Mouse (Mus musculus) stomach, adult 2 months (tissue): Measurements from ENCODE around the gene Gm49342. TPM values are rescaled to one million over a fixed set of nuclear protein-coding genes. Genes with fewer than 3 reads are reported as not detected.

Experiments used
- polyA plus RNA-seq: library from polyadenylated mRNA; depleted of rRNA; stranded (reverse); fragments of >200 nt; gene quantifications from 2 replicates; pipeline ENCODE4 v1.2.3, GENCODE M21; 2012; rRNA removed

The Gm49342 gene
- not detected in 2 replicates for polyA plus RNA-seq

GRCm38 (mm10) chr14:50943932-50944667 lies at the start of gene Gm49342:
Gm49342 (plus strand) TSS chr14:50944517.

GRCm38 (mm10) chr14:50897374-50897765 lies 46.9 kb upstream of the Gm49342 start, which contains the start of gene Klhl33:
Klhl33 (minus strand) TSS chr14:50897507.

GRCm38 (mm10) chr14:50924281-50925064 lies 19.8 kb upstream of the Gm49342 start, which contains the start of the genes Osgep and Apex1:
Osgep (minus strand) TSS chr14:50924893.
Apex1 (plus strand) TSS chr14:50924968.

GRCm38 (mm10) chr14:50930754-50931492 lies 13.4 kb upstream of the Gm49342 start, which contains the start of the genes Pip4p1 and Pnp:
Pip4p1 (minus strand) TSS chr14:50930856.
Pnp (plus strand) TSS chr14:50931082.

GRCm38 (mm10) chr14:50955942-50956508 lies 11.7 kb downstream of the Gm49342 start, which contains the start of gene Pnp2:
Pnp2 (plus strand) TSS chr14:50955992.

GRCm38 (mm10) chr14:51007152-51007801 lies 63.0 kb downstream of the Gm49342 start, which contains the start of gene Rnase10:
Rnase10 (plus strand) TSS chr14:51007751.

Other genes with a start within 250 kb of the Gm49342 start
- gene Olfr748, start 237.1 kb upstream of the Gm49342 start, polyA plus RNA-seq: not detected in 2 replicates
- not detected in 2 replicates for gene Olfr749, start 199.4 kb upstream of the Gm49342 start, polyA plus RNA-seq
- gene Ttc5, start 159.0 kb upstream of the Gm49342 start, polyA plus RNA-seq: 5.8 and 6.4 TPM in 2 replicates
- gene Ccnb1ip1, start 136.8 kb upstream of the Gm49342 start, polyA plus RNA-seq: not detected in 2 replicates
- gene Parp2, start 136.7 kb upstream of the Gm49342 start, polyA plus RNA-seq: 1.1 and 1.7 TPM in 2 replicates
- 7.6 and 10.3 TPM in 2 replicates for gene Tep1, start 74.0 kb upstream of the Gm49342 start, polyA plus RNA-seq
- 0.65 and 0.79 TPM in 2 replicates for gene Klhl33, start 47.0 kb upstream of the Gm49342 start, polyA plus RNA-seq
- 37.8 and 96.3 TPM in 2 replicates for gene Osgep, start 19.6 kb upstream of the Gm49342 start, polyA plus RNA-seq
- 7.8 and 10.9 TPM in 2 replicates for gene Apex1, start 19.5 kb upstream of the Gm49342 start, polyA plus RNA-seq
- 27.9 and 42.4 TPM in 2 replicates for gene Pip4p1, start 13.7 kb upstream of the Gm49342 start, polyA plus RNA-seq
- gene Pnp, start 13.4 kb upstream of the Gm49342 start, polyA plus RNA-seq: 6.5 and 7.3 TPM in 2 replicates
- gene Pnp2, start 11.5 kb downstream of the Gm49342 start, polyA plus RNA-seq: 0.14 TPM in 1 of 2 replicates, not detected in the other
- 0.40 TPM in 1 of 2 replicates, not detected in the other for gene Rnase10, start 63.2 kb downstream of the Gm49342 start, polyA plus RNA-seq
- 0.19 TPM in 1 of 2 replicates, not detected in the other for gene Rnase9, start 97.4 kb downstream of the Gm49342 start, polyA plus RNA-seq
- not detected in 2 replicates for gene Rnase11, start 105.6 kb downstream of the Gm49342 start, polyA plus RNA-seq
- 0.28 TPM in 1 of 2 replicates, not detected in the other for gene Rnase12, start 113.1 kb downstream of the Gm49342 start, polyA plus RNA-seq
- gene Olfr750, start 129.9 kb downstream of the Gm49342 start, polyA plus RNA-seq: not detected in 2 replicates
- 79.4 and 84.2 TPM in 2 replicates for gene Rnase4, start 146.6 kb downstream of the Gm49342 start, polyA plus RNA-seq
- 19.2 and 19.3 TPM in 2 replicates for gene Ang, start 146.6 kb downstream of the Gm49342 start, polyA plus RNA-seq
- 0.06 TPM in 1 of 2 replicates, not detected in the other for gene Eddm3b, start 169.9 kb downstream of the Gm49342 start, polyA plus RNA-seq
- gene Rnase6, start 179.4 kb downstream of the Gm49342 start, polyA plus RNA-seq: 0.44 and 1.2 TPM in 2 replicates
- 13.9 and 17.8 TPM in 2 replicates for gene Rnase1, start 202.3 kb downstream of the Gm49342 start, polyA plus RNA-seq
- gene Rnase2b, start 217.7 kb downstream of the Gm49342 start, polyA plus RNA-seq: 0.10 and 0.35 TPM in 2 replicates